Mouse (Mus musculus): ENCODE results near the gene Faiml. TPM values are rescaled to one million over a fixed set of nuclear protein-coding genes. Genes with fewer than 3 reads are reported as not detected.

The Faiml gene
- not detected in 2 replicates for polyA plus RNA-seq (2012; rRNA removed)

GRCm38 (mm10) chr9:99237139-99237538, at the start of gene Faiml:
Faiml (minus strand) TSS chr9:99237239.
- no peak for DNase-seq (ENCODE audit: low read depth)

GRCm38 (mm10) chr9:99258891-99259290, 21.9 kb upstream of the Faiml start:
- no peak for DNase-seq (ENCODE audit: low read depth)

GRCm38 (mm10) chr9:99256821-99257220, 19.8 kb upstream of the Faiml start:
- no peak for DNase-seq (ENCODE audit: low read depth)

- DNase-seq (ENCODE audit: low read depth): no peak
These were observed 19.2 kb upstream of the Faiml start for GRCm38 (mm10) chr9:99256206-99256605.

GRCm38 (mm10) chr9:99253861-99254260, 16.8 kb upstream of the Faiml start:
- no peak for DNase-seq (ENCODE audit: low read depth)

GRCm38 (mm10) chr9:99248906-99249305, 11.9 kb upstream of the Faiml start:
- DNase-seq (ENCODE audit: low read depth): no peak

GRCm38 (mm10) chr9:99248304-99248703, 11.3 kb upstream of the Faiml start:
- DNase-seq (ENCODE audit: low read depth): no peak

- DNase-seq (ENCODE audit: low read depth): no peak
These were observed 6.9 kb upstream of the Faiml start for GRCm38 (mm10) chr9:99243895-99244293.

- DNase-seq (ENCODE audit: low read depth): no peak
These were observed 6.3 kb upstream of the Faiml start, which contains the start of gene Cep70 for GRCm38 (mm10) chr9:99243190-99243894. Cep70 (plus strand) TSS chr9:99243367.

GRCm38 (mm10) chr9:99242533-99243189, 5.6 kb upstream of the Faiml start:
- DNase-seq (ENCODE audit: low read depth): no peak

GRCm38 (mm10) chr9:99242035-99242434, 5.0 kb upstream of the Faiml start:
- no peak for DNase-seq (ENCODE audit: low read depth)

- DNase-seq (ENCODE audit: low read depth): no peak
These were observed 3.5 kb upstream of the Faiml start for GRCm38 (mm10) chr9:99240571-99240970.

- DNase-seq (ENCODE audit: low read depth): no peak
These were observed 2.2 kb upstream of the Faiml start for GRCm38 (mm10) chr9:99239256-99239655.

GRCm38 (mm10) chr9:99238276-99238675, 1.2 kb upstream of the Faiml start:
- DNase-seq (ENCODE audit: low read depth): no peak

- no peak for DNase-seq (ENCODE audit: low read depth)
These were observed 7.6 kb downstream of the Faiml start for GRCm38 (mm10) chr9:99229450-99229849.

GRCm38 (mm10) chr9:99224583-99224982, 12.5 kb downstream of the Faiml start:
- DNase-seq (ENCODE audit: low read depth): no peak

- DNase-seq (ENCODE audit: low read depth): no peak
These were observed 15.4 kb downstream of the Faiml start for GRCm38 (mm10) chr9:99221636-99222035.

GRCm38 (mm10) chr9:99217999-99218719, 18.9 kb downstream of the Faiml start:
- no peak for DNase-seq (ENCODE audit: low read depth)

GRCm38 (mm10) chr9:99216182-99216581, 20.9 kb downstream of the Faiml start:
- no peak for DNase-seq (ENCODE audit: low read depth)

GRCm38 (mm10) chr9:99212643-99213042, 24.4 kb downstream of the Faiml start:
- DNase-seq (ENCODE audit: low read depth): no peak

GRCm38 (mm10) chr9:99183043-99183670, 53.9 kb downstream of the Faiml start:
- no peak for DNase-seq (ENCODE audit: low read depth)

- DNase-seq (ENCODE audit: low read depth): no peak
These were observed 54.9 kb downstream of the Faiml start for GRCm38 (mm10) chr9:99182121-99182520.
